Mouse (Mus musculus): ENCODE results near the gene Unc5c.

- TF ChIP-seq CEBPB (IDR thresholded peaks at IDR 0.05; ENCODE audit: low read depth) (no peak), CTCF (IDR thresholded peaks at IDR 0.05; ENCODE audit: control insufficient read depth, insufficient read depth, insufficient read length) (no peak), MAX (IDR thresholded peaks at IDR 0.05) (no peak), MYOG (IDR thresholded peaks at IDR 0.05; ENCODE audit: control insufficient read depth, extremely low read depth, insufficient read length) (no peak), USF1 (IDR thresholded peaks at IDR 0.05; ENCODE audit: low read depth) (no peak), FOSL1 (IDR thresholded peaks at IDR 0.05; ENCODE audit: insufficient read depth, low read length, poor library complexity, severe bottlenecking) (no peak), MYOD1 (IDR thresholded peaks at IDR 0.05; ENCODE audit: control insufficient read depth, insufficient read length, low read depth) (no peak)
These were observed 156.5 kb downstream of the Unc5c start for GRCm38 (mm10) chr3:141621496-141621895.

Data from C2C12 (cell line).